Mouse (Mus musculus) bone marrow, adult 2 months (tissue): ENCODE measurements at regions not wholly inside any gene's neighbourhood (a gene's known extent, or its start where the extent isn't known, plus 50 kb on each side); places are given as distances from the start of the nearest gene placed in this dataset.

Experiments used
- CTCF ChIP-seq: fragments of 200-500 bp; IDR thresholded peaks from 2 replicates; pipeline ENCODE4 v1.5.1; 2011; ENCODE audit warnings: low read length, control low read depth; ENCODE audit not compliant: control insufficient read depth, insufficient read depth
- POLR2A ChIP-seq: fragments of 200-500 bp; IDR thresholded peaks from 2 replicates; pipeline ENCODE4 v1.6.1; 2011; ENCODE audit warnings: low read depth, mild to moderate bottlenecking, control low read depth, low read length, borderline replicate concordance; ENCODE audit not compliant: control insufficient read depth

DNA sequence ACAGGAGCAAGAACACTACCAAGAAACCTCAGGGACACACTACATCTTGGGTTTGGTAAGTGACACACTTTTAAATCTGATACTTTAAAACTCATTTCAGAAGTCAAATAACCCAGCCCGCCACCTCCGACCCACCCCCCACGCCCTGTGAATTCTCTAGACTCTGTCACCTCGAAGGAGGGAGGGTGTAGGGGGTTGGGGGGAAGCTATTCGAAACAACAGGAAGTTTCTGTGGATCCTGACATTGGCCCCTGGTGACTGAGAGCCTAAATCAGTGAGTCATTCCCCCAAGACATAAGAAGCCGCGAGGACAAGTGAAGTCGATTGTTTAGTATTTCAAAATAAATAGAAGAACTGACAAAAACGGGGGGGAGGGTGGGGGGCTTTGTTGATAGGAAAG is 198.7 kb upstream of the Spdye4c start:
- TF ChIP-seq CTCF = no peak
- no peak for TF ChIP-seq POLR2A
